Mouse (Mus musculus) ES-E14 (cell line): ENCODE data around the gene Myo5a.

ENCODE experiments used
- CHD2 ChIP-seq: IDR thresholded peaks from 2 replicates; pipeline ENCODE4 v1.6.1; 2014; ENCODE audit warnings: mild to moderate bottlenecking, low read depth, low read length, inconsistent platforms
- HCFC1 ChIP-seq: IDR thresholded peaks from 2 replicates; pipeline ENCODE4 v1.6.1; 2012; ENCODE audit warnings: low read length, inconsistent platforms, borderline replicate concordance; ENCODE audit not compliant: insufficient read depth
- MAFK ChIP-seq: IDR thresholded peaks from 2 replicates; pipeline ENCODE4 v1.6.1; 2014; ENCODE audit warnings: mild to moderate bottlenecking, low read depth, low read length, inconsistent platforms; ENCODE audit not compliant: insufficient read depth
- ZNF384 ChIP-seq: IDR thresholded peaks from 2 replicates; pipeline ENCODE4 v1.6.1; 2012; ENCODE audit warnings: low read depth, low read length, inconsistent platforms

DNA sequence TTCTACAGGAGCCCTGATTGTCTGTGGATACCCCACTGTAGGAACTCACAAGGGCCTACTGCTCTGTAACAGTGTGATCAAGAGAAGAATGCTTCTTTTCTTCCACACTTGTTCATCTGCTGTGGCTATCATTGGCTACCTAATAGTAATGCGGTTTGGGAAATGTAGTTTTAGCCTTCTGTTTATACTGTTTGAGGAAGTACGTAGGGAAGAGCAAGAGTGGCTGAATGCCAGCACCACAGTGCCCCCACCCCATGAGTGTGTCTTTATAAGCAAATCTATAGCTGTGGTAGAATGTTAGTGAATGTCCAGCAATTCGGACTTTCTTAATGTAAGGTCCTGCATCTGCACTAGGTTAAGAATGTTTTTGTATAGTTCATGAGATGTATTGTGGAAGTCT is 21.7 kb upstream of the Myo5a start:
- TF ChIP-seq HCFC1 = no peak
- no peak for TF ChIP-seq MAFK
- no peak for TF ChIP-seq CHD2
- TF ChIP-seq ZNF384 = no peak
